Mouse (Mus musculus) MN1 (cell line): Measurements from ENCODE around the gene Frem2.

Source experiments
- DNase-seq: peaks from one replicate; pipeline ENCODE4 v3.0.0-alpha.2; 2016; ENCODE audit warnings: low spot score

The Frem2 gene

DNA sequence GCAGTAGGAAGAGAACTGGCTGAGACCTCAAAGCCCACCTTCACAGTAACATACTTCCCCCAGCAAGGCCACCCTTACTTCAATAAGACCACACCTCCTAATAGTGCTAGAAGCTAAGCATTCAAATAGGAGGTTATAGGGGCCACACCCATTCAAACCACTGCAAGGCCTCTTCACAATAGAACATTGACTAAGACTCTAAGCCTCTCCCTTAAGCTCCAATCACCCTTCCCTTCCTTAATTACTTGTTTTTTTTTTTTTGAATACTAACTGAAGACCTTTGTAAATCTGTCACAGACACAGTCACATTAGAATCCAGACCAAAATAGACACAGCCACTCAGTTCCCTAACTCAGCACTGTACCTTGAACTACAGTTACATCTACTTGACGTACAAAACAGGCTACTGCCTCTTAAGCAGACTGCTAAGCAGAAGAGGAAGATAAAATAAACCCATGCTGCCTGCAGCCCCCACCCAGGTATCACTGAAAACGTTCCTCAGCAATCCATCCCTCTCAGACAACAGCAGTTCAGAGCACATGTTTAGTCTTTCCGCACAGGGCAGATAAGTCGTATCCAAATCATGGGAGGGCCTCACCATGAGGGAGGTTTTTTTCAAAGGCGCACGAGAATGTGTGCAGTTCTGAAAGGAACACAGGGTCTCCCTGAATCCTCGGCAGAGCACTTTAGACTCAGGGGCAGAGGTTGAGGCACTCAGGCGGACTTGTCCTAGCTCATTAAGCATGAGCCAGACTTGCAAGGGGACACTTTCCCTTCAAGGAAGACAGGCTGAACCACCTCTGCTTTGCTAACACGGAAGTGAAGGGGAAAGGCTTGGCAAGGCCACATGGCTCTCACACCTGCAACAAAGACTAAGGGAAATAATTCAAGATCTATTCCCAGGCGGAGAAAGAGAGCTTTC, 101.9 kb downstream of the Frem2 start:
- DNase-seq = no peak

GRCm38 (mm10) chr3:53552691-53553090, 104.5 kb downstream of the Frem2 start:
- no peak for DNase-seq

GRCm38 (mm10) chr3:53532091-53532490, 125.1 kb downstream of the Frem2 start:
- no peak for DNase-seq

GRCm38 (mm10) chr3:53530305-53530704, 126.8 kb downstream of the Frem2 start:
- no peak for DNase-seq

- DNase-seq = peak; percentile 18
Measured at GRCm38 (mm10) chr3:53525737-53526136, 131.4 kb downstream of the Frem2 start.

DNA sequence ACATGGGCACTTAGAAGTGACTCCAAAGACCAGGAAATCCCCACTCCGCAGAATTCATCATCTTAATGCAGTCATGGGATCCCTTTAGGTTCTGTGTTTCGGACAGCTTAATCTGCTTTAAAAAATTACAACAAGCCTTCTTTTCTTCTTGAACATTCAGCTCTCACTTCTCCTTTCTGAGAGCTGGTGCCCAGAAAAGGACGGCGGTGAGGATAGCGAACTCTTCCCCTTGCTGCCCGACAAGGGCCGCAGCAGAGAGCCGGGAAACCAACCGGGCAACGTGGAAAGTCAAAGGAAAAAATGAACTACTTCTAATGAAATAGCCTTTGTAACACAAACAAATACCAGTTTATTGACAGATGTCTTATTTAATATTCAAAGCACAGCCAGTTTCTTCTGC, 134.4 kb downstream of the Frem2 start:
- no peak for DNase-seq

DNA sequence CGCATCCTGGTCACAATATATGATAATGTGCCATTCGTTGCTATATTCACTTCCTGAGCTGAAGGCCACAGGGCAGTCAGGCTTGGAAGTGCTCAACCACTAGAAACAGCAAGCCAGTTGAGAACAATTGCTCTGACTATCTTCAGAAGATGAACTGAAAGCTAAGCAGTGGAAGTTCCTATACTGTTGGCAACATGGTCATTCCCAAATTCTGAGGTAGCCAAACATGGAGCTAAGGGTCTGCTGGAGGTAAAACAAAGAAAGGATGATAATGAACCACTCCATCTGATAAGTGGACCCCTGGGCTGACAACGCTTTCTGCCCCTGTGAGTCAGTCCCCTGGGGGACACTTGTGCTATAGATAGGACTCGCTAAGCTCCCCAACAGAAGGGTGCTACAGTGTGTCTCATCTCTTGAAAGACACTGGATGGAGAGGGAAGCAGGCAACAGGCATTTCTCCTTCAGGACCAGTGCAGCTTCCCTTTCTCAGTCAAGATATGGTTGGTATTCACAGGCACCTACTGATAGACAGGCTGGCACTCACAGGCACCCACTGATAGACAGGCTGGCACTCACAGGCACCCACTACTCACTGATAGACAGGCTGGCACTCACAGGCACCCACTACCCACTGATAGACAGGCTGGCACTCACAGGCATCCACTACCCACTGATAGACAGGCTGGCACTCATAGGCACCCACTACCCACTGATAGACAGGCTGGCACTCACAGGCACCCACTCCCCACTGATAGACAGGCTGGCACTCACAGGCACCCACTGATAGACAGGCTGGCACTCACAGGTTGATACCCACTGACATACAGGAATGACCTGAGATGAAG, 142.7 kb downstream of the Frem2 start:
- DNase-seq = no peak

- DNase-seq = no peak
Measured at GRCm38 (mm10) chr3:53513096-53513495, 144.1 kb downstream of the Frem2 start.

GRCm38 (mm10) chr3:53502428-53502827, 154.7 kb downstream of the Frem2 start:
- no peak for DNase-seq

DNA sequence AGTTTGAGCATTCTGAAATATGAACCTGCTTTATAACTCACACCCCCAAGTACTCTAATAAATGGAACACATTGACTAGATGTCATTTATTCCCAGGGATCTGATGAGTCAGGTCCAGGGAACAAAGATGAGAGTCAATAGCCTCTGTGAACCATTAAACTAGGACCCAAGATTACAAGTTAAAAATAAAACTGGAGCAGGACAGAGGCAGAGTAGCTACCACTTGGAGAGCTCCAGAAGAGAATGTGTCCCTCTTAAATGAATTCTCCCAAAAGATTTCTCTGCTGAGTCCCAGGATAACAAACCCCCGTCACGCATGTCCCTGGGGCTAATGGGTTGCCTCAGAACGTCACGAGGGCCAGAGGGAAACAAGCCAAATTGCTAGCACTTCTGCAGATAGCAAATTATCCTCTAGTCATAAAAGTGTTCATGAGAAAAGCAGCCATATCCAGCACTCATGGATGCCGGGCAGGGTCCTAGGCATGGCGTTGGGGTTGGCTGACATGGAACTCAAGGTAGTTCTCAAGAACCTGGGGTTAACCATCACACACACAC, 158.7 kb downstream of the Frem2 start:
- DNase-seq = no peak

DNA sequence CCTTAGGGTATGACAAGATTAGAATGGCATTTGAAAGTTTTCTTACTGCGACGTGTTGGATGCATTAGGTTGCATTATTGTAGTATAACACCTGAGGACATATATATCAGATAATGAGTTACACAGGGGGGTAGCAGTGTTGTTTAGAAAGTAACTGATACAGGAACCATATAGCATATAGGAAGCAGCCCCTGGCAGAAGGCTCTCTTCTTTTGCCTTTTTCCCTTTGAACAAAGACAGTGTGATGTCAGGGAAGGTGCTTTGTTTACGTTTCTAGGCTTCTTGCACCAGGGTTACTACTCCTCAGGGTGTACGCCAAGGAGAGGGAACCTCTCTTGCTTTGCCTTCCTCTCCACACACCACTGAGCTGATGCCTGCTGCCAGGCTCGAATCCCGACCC, 168.8 kb downstream of the Frem2 start, which contains the start of gene Stoml3:
Stoml3 (plus strand) TSS at position 301 of the 400 bp plus-strand sequence.
- DNase-seq = no peak

- DNase-seq = no peak
Measured at GRCm38 (mm10) chr3:53486996-53487576, 170.1 kb downstream of the Frem2 start.

- DNase-seq = no peak
Measured at GRCm38 (mm10) chr3:53486561-53486960, 170.6 kb downstream of the Frem2 start.

- no peak for DNase-seq
Measured at GRCm38 (mm10) chr3:53483414-53484059, 173.6 kb downstream of the Frem2 start.

DNA sequence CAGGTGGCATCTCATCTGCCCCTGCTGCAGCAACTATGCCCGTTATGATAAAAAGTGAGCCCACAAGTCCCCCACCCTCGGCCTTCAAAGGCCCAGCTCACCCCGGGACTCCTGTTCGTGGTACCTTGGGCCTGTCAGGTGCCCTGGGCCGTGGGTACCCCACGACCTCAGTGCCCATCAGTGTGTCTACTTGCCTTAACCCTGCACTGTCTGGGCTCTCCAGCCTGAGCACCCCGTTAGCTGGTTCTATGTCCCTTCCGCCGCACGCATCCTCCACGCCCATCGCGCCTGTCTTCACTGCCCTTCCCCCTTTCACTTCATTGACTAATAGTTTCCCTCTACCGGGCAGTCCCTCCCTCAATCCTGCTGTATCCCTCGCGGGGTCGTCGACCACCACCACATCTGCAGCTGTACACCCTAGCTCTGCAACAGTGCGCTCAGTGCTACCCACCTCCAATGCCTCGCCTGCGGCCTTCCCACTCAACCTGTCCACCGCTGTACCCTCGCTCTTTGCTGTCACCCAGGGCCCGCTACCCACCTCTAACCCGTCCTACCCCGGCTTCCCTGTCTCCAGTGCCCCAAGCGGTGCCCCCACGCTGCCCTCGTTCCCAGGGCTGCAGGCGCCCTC, 178.6 kb downstream of the Frem2 start:
- no peak for DNase-seq

GRCm38 (mm10) chr3:53477468-53477867, 179.7 kb downstream of the Frem2 start:
- no peak for DNase-seq

GRCm38 (mm10) chr3:53475889-53476288, 181.3 kb downstream of the Frem2 start:
- DNase-seq = peak; percentile 43

GRCm38 (mm10) chr3:53474179-53474578, 183.0 kb downstream of the Frem2 start:
- no peak for DNase-seq

DNA sequence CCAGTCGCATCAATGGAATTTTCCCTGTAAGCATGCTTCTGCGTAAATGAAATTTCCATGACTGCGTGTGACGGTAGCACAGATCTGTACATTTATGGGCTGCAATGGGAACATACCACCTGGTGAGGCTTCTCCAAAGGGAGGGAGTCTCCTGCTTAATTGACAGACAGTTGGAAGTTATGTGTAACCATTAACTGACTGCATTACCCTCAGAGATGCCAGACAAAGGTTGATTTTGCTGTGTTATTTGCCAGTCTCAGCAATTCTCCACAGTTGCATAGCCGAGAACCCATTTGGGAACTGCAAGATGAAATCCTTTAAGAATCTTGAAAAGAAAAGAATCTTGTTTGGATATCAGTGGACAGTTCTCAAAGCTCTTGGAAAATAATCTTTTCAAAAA, 185.1 kb downstream of the Frem2 start:
- no peak for DNase-seq

- DNase-seq = no peak
Measured at GRCm38 (mm10) chr3:53469650-53470049, 187.5 kb downstream of the Frem2 start.

DNA sequence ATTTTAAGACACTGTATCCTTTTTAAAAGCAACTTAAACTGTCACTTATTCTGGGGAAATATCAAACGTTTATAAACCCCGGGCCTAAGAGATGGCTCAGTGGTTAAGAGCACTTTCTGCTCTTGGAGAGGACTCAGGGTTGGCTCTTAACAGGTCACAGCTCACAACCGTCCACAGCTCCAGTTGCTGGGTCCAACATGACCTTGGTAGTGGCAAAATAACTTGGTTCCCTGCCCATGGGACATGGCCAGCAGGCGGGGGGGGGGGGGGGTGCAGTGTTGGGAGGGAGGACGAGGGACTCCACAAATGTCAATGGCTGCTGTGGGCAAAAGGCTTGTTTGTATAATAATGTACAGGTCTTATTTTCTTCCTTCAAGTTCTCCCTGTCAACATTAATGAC, 189.8 kb downstream of the Frem2 start:
- no peak for DNase-seq
